Mouse (Mus musculus) embryonic facial prominence, embryonic 14.5 days (tissue): ENCODE results near the gene Spink2. TPM values are rescaled to one million over a fixed set of nuclear protein-coding genes. Genes with fewer than 3 reads are reported as not detected.
"Not testable (repeated sequence)": the region's sequence is repeated elsewhere in the genome, so short reads cannot be mapped to it uniquely, and the experiment has no call there.

Source experiments
- ATAC-seq: fragments of 200-750 bp; cut with Nextera tagmentation; 2 replicates; pipeline ENCODE4 v1.8.0; 2017; ENCODE audit warnings: low read depth, moderate number of reproducible peaks, moderate TSS enrichment
- DNase-seq: peaks from one replicate; pipeline ENCODE4 v3.0.0-alpha.2; 2015; ENCODE audit warnings: low spot score
- H3K27ac ChIP-seq: fragments of 300-500 bp; sonication (generic); replicated peaks from 2 replicates; pipeline ENCODE4 v1.5.1; 2014; ENCODE audit warnings: low read depth, mild to moderate bottlenecking, low read length, moderate library complexity
- H3K27me3 ChIP-seq: fragments of 300-500 bp; sonication (generic); replicated peaks from 2 replicates; pipeline ENCODE4 v1.6.1; 2014; ENCODE audit warnings: low read length; ENCODE audit not compliant: control insufficient read depth, insufficient read depth
- H3K36me3 ChIP-seq: fragments of 300-500 bp; sonication (generic); 2 replicates; pipeline ENCODE4 v1.6.1; 2014; ENCODE audit warnings: low read length, mixed read lengths; ENCODE audit not compliant: control insufficient read depth, insufficient read depth
- H3K4me1 ChIP-seq: fragments of 300-500 bp; sonication (generic); 2 replicates; pipeline ENCODE4 v1.6.1; 2014; ENCODE audit warnings: antibody characterized with exemption, low read length; ENCODE audit not compliant: control insufficient read depth, insufficient read depth
- H3K4me2 ChIP-seq: fragments of 300-500 bp; sonication (generic); 2 replicates; pipeline ENCODE4 v1.6.1; 2014; ENCODE audit warnings: low read depth, mild to moderate bottlenecking, low read length, moderate library complexity, mixed read lengths
- H3K4me3 ChIP-seq: fragments of 300-500 bp; sonication (generic); 2 replicates; pipeline ENCODE4 v1.5.1; 2014; ENCODE audit warnings: low read depth, mild to moderate bottlenecking, low read length
- H3K9ac ChIP-seq: fragments of 300-500 bp; sonication (generic); 2 replicates; pipeline ENCODE4 v1.6.1; 2014; ENCODE audit warnings: low read depth, mild to moderate bottlenecking, low read length, moderate library complexity, mixed read lengths
- H3K9me3 ChIP-seq: fragments of 300-500 bp; sonication (generic); 2 replicates; pipeline ENCODE4 v1.6.1; 2016; ENCODE audit warnings: low read length; ENCODE audit not compliant: control insufficient read depth
- WGBS: fragments of 180-500 bp; shearing (Covaris S2); extraction: QIAGEN DNeasy Blood & Tissue Kit; methylation state at CpG from one replicate; pipeline ENCODE4 v1.1.7; 2014; 5-methylcytosine and 5-hydroxymethylcytosine counted together
- polyA plus RNA-seq: library from polyadenylated mRNA; unstranded; fragments of >200 nt; fragmentation: Nextera tagmentation; extraction: Ambion mirVana; gene quantifications from 2 replicates; pipeline ENCODE4 v1.2.1, GENCODE M21; 2014

Spink2 gene
- polyA plus RNA-seq, 1 experiment from 2014 or later = 4.7 TPM

- H3K4me2 ChIP-seq = no peak overlapping the region
Measured at GRCm38 (mm10) chr5:77188738-77189137, 22.5 kb downstream of the Spink2 start.

GRCm38 (mm10) chr5:77185351-77185750 lies 25.9 kb downstream of the Spink2 start:
- H3K27ac ChIP-seq = no peak overlapping the region
- no peak overlapping the region for H3K4me2 ChIP-seq
- WGBS = 89% methylated on average over 3 of the region's 3 CpGs
- no peak overlapping the region for H3K4me3 ChIP-seq
- no peak overlapping the region for H3K9ac ChIP-seq
- peaks cover 11% of the 10 kb centered on the region; the same call in 1 of the 2 replicates for H3K9me3 ChIP-seq
- H3K27me3 ChIP-seq = no peaks in the 10 kb centered on the region
- ATAC-seq (no peak), DNase-seq (no peak)
- no peaks in the 10 kb centered on the region for H3K4me1 ChIP-seq
- no peaks in the 10 kb centered on the region for H3K36me3 ChIP-seq

More at GRCm38 (mm10) chr5:77188738-77189137, 22.5 kb downstream of the Spink2 start:
- ATAC-seq (no peak), DNase-seq (no peak)
- Histone ChIP-seq H3K36me3 (no peaks in the 10 kb centered on the region), H3K9ac (no peak overlapping the region), H3K27ac (no peak overlapping the region), H3K9me3 (peaks cover 11% of the 10 kb centered on the region; the same call in 1 of the 2 replicates), H3K27me3 (no peaks in the 10 kb centered on the region), H3K4me3 (no peak overlapping the region), H3K4me1 (no peaks in the 10 kb centered on the region)
- 67% methylated on average over 3 of the region's 3 CpGs for WGBS

- not testable (repeated sequence) for H3K9me3 ChIP-seq, H3K36me3 ChIP-seq, H3K27me3 ChIP-seq, ATAC-seq, H3K4me1 ChIP-seq, H3K4me2 ChIP-seq, DNase-seq, H3K27ac ChIP-seq, H3K4me3 ChIP-seq, H3K9ac ChIP-seq
- 62% methylated on average over 5 of the region's 5 CpGs for WGBS
Measured at GRCm38 (mm10) chr5:77183876-77184275, 27.4 kb downstream of the Spink2 start.

GRCm38 (mm10) chr5:77183338-77183737 lies 27.9 kb downstream of the Spink2 start:
- no peak overlapping the region for H3K4me2 ChIP-seq

GRCm38 (mm10) chr5:77181508-77181907 lies 29.8 kb downstream of the Spink2 start:
- no peak overlapping the region for H3K4me3 ChIP-seq
- H3K4me2 ChIP-seq = no peak overlapping the region
- no peak overlapping the region for H3K9ac ChIP-seq
- no peaks in the 10 kb centered on the region for H3K27me3 ChIP-seq
- WGBS = 62% methylated on average over 7 of the region's 7 CpGs
- H3K4me1 ChIP-seq = no peaks in the 10 kb centered on the region
- H3K27ac ChIP-seq = peak overlapping the region; percentile 44; the same call in 1 of the 2 replicates
- H3K9me3 ChIP-seq = no peaks in the 10 kb centered on the region
- DNase-seq (peak; percentile 91), ATAC-seq (peak; percentile 79; the same call in 1 of the 2 replicates)
- H3K36me3 ChIP-seq = no peaks in the 10 kb centered on the region

More at GRCm38 (mm10) chr5:77183338-77183737, 27.9 kb downstream of the Spink2 start:
- Histone ChIP-seq H3K4me1 (no peaks in the 10 kb centered on the region), H3K27ac (no peak overlapping the region), H3K4me3 (no peak overlapping the region), H3K9me3 (peaks cover 7% of the 10 kb centered on the region; the same call in 1 of the 2 replicates), H3K27me3 (no peaks in the 10 kb centered on the region), H3K9ac (no peak overlapping the region), H3K36me3 (no peaks in the 10 kb centered on the region)
- ATAC-seq (no peak), DNase-seq (no peak)
- WGBS = 60% methylated on average over 1 of the region's 1 CpGs

GRCm38 (mm10) chr5:77178976-77179375 lies 32.3 kb downstream of the Spink2 start:
- Histone ChIP-seq H3K9ac (no peak overlapping the region), H3K4me1 (no peaks in the 10 kb centered on the region), H3K27ac (no peak overlapping the region), H3K27me3 (no peaks in the 10 kb centered on the region), H3K4me3 (no peak overlapping the region), H3K36me3 (no peaks in the 10 kb centered on the region), H3K4me2 (no peak overlapping the region), H3K9me3 (no peaks in the 10 kb centered on the region)
- no peak for ATAC-seq
- WGBS = 100% methylated on average over 1 of the region's 1 CpGs
- no peak for DNase-seq

- peak; percentile 83 for ATAC-seq
Measured at GRCm38 (mm10) chr5:77178008-77178407, 33.3 kb downstream of the Spink2 start.

GRCm38 (mm10) chr5:77174779-77175178 lies 36.5 kb downstream of the Spink2 start:
- WGBS = 68% methylated on average over 4 of the region's 4 CpGs
- DNase-seq (no peak), ATAC-seq (no peak)
- Histone ChIP-seq H3K4me3 (no peak overlapping the region), H3K9me3 (no peaks in the 10 kb centered on the region), H3K4me1 (no peaks in the 10 kb centered on the region), H3K36me3 (no peaks in the 10 kb centered on the region), H3K27ac (no peak overlapping the region), H3K9ac (no peak overlapping the region), H3K27me3 (no peaks in the 10 kb centered on the region), H3K4me2 (no peak overlapping the region)

More at GRCm38 (mm10) chr5:77178008-77178407, 33.3 kb downstream of the Spink2 start:
- Histone ChIP-seq H3K9ac (no peak overlapping the region), H3K9me3 (no peaks in the 10 kb centered on the region), H3K4me3 (no peak overlapping the region), H3K27ac (peak overlapping the region; percentile 28), H3K4me1 (no peaks in the 10 kb centered on the region), H3K27me3 (no peaks in the 10 kb centered on the region), H3K4me2 (no peak overlapping the region), H3K36me3 (no peaks in the 10 kb centered on the region)
- peak; percentile 84 for DNase-seq
- 35% methylated on average over 9 of the region's 9 CpGs for WGBS

GRCm38 (mm10) chr5:77170593-77170992 lies 40.7 kb downstream of the Spink2 start:
- DNase-seq (peak; percentile 74), ATAC-seq (no peak)
- H3K4me3 ChIP-seq = no peak overlapping the region
- no peaks in the 10 kb centered on the region for H3K36me3 ChIP-seq
- 49% methylated on average over 4 of the region's 5 CpGs for WGBS
- H3K9ac ChIP-seq = no peak overlapping the region
- no peaks in the 10 kb centered on the region for H3K27me3 ChIP-seq
- H3K4me2 ChIP-seq = no peak overlapping the region
- H3K27ac ChIP-seq = no peak overlapping the region
- no peaks in the 10 kb centered on the region for H3K4me1 ChIP-seq
- no peaks in the 10 kb centered on the region for H3K9me3 ChIP-seq
